Mouse (Mus musculus): ENCODE data around the gene Xrn2. TPM values are rescaled to one million over a fixed set of nuclear protein-coding genes. Genes with fewer than 3 reads are reported as not detected.

Xrn2 gene
- polyA plus RNA-seq, 1 experiment from 2014 or later = 104 TPM

DNA sequence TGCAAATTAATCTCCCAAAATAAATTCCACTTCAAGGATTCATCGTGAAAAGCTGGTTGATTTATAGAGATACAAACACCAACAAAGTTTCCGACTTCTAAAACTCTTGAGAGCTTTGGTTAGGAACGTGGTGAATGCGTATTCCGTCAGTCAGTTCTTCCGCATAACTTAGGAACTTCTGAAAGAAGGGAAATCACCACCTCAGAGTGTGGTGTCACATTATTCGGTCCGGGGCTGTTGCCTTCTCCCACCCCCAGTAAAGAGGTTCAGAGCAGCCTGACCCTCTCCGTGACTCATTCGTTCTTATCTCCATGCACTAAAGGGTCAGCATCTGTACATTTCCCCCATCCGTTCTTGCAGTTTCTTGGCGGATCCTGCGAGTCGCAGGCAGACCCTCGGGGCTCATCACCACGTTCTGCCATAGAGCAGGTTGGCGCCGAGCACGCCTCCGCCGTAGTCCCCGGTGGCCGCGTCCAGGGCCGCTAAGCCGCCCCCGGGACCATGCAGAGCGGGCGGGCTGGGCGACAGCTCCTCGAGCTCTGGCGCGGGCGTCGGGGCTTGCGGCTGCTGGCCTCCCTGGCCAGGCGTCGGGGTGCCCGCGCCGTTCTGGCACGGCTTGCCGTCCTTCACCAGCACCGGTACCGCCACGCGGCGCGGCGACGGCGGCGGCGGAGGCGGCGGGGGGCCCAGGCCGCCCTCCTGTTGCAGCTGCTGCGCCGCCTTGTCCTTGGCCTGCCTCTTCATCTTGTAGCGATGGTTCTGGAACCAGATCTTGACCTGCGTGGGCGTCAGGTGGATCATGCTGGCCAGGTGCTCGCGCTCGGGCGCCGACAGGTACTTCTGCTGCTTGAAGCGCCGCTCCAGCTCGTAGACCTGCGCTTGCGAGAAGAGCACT, 70.9 kb downstream of the Xrn2 start:
- no peak for TF ChIP-seq CTCF (IDR thresholded peaks at IDR 0.05; ENCODE audit: low read depth)
- Histone ChIP-seq H3K36me3 (ENCODE audit: insufficient read depth) (no peaks in the 10 kb centered on the region), H3K9me3 (ENCODE audit: low read depth, low read length) (no peaks in the 10 kb centered on the region), H3K4me1 (ENCODE audit: insufficient read depth) (0 out of 2 replicates have a peak, but pooled peaks cover 2% of the 10 kb centered on the region), H3K27me3 (ENCODE audit: insufficient read depth, low read length) (peaks cover 75% of the 10 kb centered on the region), H3K27ac (ENCODE audit: low read depth) (no peak overlapping the region), H3K9ac (no peak overlapping the region), H3K4me3 (ENCODE audit: low read depth, low read length) (peak overlapping the region; percentile 36), H3K4me2 (peak overlapping the region; percentile 60; the same call in 1 of the 2 replicates)
- WGBS = under 1% methylated on average over 70 of the region's 72 CpGs
- peak; percentile 38; the same call in 1 of the 2 replicates for ATAC-seq (ENCODE audit: insufficient read depth)
- peak; percentile 45 for DNase-seq

DNA sequence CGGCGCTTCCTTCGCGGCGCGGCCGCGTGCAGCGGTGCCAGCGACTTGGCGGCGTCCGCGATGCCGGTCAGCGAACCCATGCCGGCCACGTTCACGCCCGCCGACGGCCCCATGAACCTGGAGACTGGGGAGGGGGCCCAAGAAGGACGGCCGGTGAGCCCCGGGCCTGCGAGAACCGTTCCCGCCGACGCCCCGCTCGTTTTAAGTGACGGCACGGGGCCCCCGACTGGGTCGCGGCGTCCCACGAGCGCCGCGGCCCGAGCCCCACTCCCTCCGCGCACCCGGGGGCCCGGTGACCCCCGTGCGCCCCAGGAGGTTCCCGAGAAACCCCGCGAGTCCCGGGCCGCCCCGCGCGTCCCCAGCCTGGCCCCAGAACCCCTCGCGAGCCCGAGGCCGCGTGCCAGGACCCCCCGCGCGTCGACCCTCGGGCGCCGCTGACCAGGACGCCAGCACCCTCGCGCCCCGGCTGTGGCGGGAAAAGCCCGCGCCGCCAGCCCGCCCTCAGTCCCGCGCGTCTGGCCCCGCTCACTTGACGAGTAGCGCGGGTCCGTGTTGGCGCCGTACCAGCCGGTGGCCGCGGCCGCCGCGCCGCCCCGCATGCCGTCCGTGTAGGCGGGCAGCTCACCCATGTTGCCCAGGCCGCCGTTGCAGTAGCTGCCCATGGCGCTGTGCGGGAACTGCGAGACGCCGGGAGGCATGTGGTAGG, 71.7 kb downstream of the Xrn2 start:
- Histone ChIP-seq H3K36me3 (ENCODE audit: insufficient read depth) (no peaks in the 10 kb centered on the region), H3K4me2 (peak overlapping the region; percentile 60), H3K4me1 (ENCODE audit: insufficient read depth) (0 out of 2 replicates have a peak, but pooled peaks cover 2% of the 10 kb centered on the region), H3K27me3 (ENCODE audit: insufficient read depth, low read length) (peaks cover 75% of the 10 kb centered on the region), H3K9me3 (ENCODE audit: low read depth, low read length) (no peaks in the 10 kb centered on the region), H3K4me3 (ENCODE audit: low read depth, low read length) (peak overlapping the region; percentile 36), H3K9ac (no peak overlapping the region), H3K27ac (ENCODE audit: low read depth) (no peak overlapping the region)
- no peak for TF ChIP-seq CTCF (IDR thresholded peaks at IDR 0.05; ENCODE audit: low read depth)
- 1% methylated on average over 105 of the region's 106 CpGs for WGBS
- DNase-seq (no peak), ATAC-seq (ENCODE audit: insufficient read depth) (peak; percentile 60)

DNA sequence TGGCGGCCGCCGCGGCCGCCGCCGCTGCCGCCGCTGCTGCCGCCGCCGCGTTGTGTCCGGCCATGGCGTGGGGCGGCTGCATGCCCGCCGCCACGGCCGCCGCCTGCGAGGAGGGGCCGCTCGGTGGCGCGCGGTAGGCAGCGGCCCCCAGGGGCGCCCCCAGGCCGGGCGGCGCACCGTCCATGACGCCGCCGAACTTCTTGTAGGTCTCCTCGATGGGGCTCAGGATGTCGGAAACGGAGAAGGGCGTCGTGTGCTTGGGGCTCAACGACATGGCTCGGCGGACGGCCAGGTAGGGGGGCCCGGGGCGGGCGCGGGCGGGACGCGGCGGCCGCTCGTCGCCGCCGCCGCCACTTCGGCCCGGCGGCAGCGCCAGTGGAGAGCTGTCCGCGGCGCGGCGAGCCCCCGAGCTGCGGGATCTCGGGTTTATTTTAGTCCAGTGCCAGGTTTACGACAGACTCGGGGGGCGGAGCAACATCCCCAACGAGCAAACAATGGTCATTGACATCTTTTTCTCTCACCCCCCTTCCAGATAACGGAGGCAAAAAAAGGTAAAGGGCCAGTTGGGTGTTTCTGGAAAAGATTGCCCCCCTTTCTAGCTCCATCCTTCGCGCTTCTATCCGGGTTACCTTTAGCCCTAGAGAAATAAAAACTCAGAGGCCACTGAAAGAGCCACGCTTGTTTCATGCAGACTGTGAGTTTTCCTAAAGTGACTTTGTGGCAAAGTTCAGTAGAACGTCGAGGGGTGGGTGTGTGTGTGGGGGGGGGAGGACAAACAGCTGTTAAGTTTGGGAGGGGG, 72.5 kb downstream of the Xrn2 start, which contains the start of gene Nkx2-4:
TSS of gene Nkx2-4 (minus strand) at position 374 of the 799 bp plus-strand sequence.
- Histone ChIP-seq H3K4me2 (peak within 1 kb of the TSS; percentile 60), H3K36me3 (ENCODE audit: insufficient read depth) (no peaks in the 10 kb centered on the region), H3K4me3 (ENCODE audit: low read depth, low read length) (peak within 1 kb of the TSS; percentile 36), H3K27me3 (ENCODE audit: insufficient read depth, low read length) (peaks cover 79% of the 10 kb centered on the region), H3K4me1 (ENCODE audit: insufficient read depth) (0 out of 2 replicates have a peak, but pooled peaks cover 2% of the 10 kb centered on the region), H3K9ac (no peak within 1 kb of the TSS), H3K27ac (ENCODE audit: low read depth) (no peak within 1 kb of the TSS), H3K9me3 (ENCODE audit: low read depth, low read length) (no peaks in the 10 kb centered on the region)
- DNase-seq (peak; percentile 40), ATAC-seq (ENCODE audit: insufficient read depth) (peak; percentile 53)
- 1% methylated on average over 79 of the region's 82 CpGs for WGBS
- no peak for TF ChIP-seq CTCF (IDR thresholded peaks at IDR 0.05; ENCODE audit: low read depth)

DNA sequence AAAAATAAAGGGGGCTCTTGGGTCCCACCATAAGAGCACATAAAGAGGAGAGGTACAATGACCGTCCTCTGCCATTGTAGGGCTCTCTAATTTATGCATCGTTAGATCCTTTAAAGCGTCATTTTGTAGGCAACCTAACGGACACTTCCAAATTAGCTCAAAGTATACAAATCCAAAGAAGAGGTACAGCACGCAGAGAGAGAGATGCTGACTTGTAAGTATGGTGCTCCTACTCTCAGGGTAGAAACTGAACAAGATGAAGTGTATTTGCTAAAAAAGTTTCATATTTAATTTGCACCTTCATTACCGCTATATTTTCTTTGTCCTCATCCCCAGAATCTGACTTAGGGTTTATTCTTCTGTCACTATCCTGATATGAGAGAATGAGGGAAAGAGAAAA, 73.1 kb downstream of the Xrn2 start:
- no peak for ATAC-seq (ENCODE audit: insufficient read depth)
- Histone ChIP-seq H3K9ac (no peak overlapping the region), H3K4me3 (ENCODE audit: low read depth, low read length) (no peak overlapping the region), H3K4me1 (ENCODE audit: insufficient read depth) (0 out of 2 replicates have a peak, but pooled peaks cover 2% of the 10 kb centered on the region), H3K9me3 (ENCODE audit: low read depth, low read length) (no peaks in the 10 kb centered on the region), H3K27me3 (ENCODE audit: insufficient read depth, low read length) (peaks cover 77% of the 10 kb centered on the region), H3K27ac (ENCODE audit: low read depth) (no peak overlapping the region), H3K4me2 (no peak overlapping the region), H3K36me3 (ENCODE audit: insufficient read depth) (no peaks in the 10 kb centered on the region)
- TF ChIP-seq CTCF (IDR thresholded peaks at IDR 0.05; ENCODE audit: low read depth) = no peak
- DNase-seq = no peak
- 11% methylated on average over 6 of the region's 6 CpGs for WGBS

DNA sequence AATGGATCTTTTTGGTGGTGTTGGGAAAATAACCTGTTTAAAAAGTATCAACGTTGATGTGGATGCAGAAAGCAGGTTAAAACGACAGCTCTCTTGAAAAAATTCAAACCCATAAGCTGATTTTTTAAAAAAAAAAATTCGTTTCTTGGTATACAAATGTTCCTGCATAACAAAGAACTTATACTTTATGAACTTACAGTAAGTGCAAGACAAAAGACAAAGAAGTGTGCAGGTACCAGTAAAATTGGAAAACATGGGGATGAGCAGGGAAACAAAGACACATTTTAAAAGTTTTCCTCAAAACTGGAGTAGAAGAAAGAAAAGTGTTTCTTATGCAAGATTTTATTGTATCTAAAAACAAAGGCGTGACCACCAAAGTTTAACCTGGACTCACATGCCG, 73.6 kb downstream of the Xrn2 start:
- ATAC-seq (ENCODE audit: insufficient read depth) (no peak), DNase-seq (no peak)
- no peaks in the 10 kb centered on the region for H3K9me3 ChIP-seq (ENCODE audit: low read depth, low read length)
- no peak overlapping the region for H3K27ac ChIP-seq (ENCODE audit: low read depth)
- H3K36me3 ChIP-seq (ENCODE audit: insufficient read depth) = no peaks in the 10 kb centered on the region
- 21% methylated on average over 5 of the region's 5 CpGs for WGBS
- peaks cover 72% of the 10 kb centered on the region for H3K27me3 ChIP-seq (ENCODE audit: insufficient read depth, low read length)
- no peak overlapping the region for H3K4me3 ChIP-seq (ENCODE audit: low read depth, low read length)
- no peak overlapping the region for H3K9ac ChIP-seq
- no peak for TF ChIP-seq CTCF (IDR thresholded peaks at IDR 0.05; ENCODE audit: low read depth)
- H3K4me2 ChIP-seq = no peak overlapping the region
- 0 out of 2 replicates have a peak, but pooled peaks cover 2% of the 10 kb centered on the region for H3K4me1 ChIP-seq (ENCODE audit: insufficient read depth)

DNA sequence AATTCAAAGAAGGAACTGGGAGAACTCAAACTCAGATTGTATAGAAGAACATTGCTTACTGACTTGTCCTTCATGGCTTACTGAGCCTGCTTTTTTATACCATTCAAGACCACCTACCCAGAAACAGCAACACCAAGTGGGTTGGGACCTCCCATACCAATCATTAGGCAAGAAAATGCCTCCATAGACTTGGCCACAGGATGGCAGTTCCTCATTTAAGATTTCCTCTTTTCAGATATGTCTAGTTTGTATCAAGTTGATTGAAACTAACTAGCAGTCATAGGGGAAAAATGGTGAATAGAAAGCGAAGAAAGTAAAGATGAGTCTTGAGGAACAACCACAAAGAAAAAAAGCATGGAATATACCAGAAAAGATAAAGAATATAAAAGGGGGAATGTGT, 106.9 kb downstream of the Xrn2 start:
- no peaks in the 10 kb centered on the region for H3K27me3 ChIP-seq (ENCODE audit: insufficient read depth, low read length)
- no peaks in the 10 kb centered on the region for H3K36me3 ChIP-seq (ENCODE audit: insufficient read depth)
- H3K9me3 ChIP-seq (ENCODE audit: low read depth, low read length) = no peaks in the 10 kb centered on the region
- H3K27ac ChIP-seq (ENCODE audit: low read depth) = no peak overlapping the region
- no peak overlapping the region for H3K4me3 ChIP-seq (ENCODE audit: low read depth, low read length)
- DNase-seq (no peak), ATAC-seq (ENCODE audit: insufficient read depth) (no peak)
- H3K4me2 ChIP-seq = no peak overlapping the region
- no peaks in the 10 kb centered on the region for H3K4me1 ChIP-seq (ENCODE audit: insufficient read depth)
- 93% methylated on average over 1 of the region's 1 CpGs for WGBS
- TF ChIP-seq CTCF (IDR thresholded peaks at IDR 0.05; ENCODE audit: low read depth) = no peak
- H3K9ac ChIP-seq = no peak overlapping the region
